Mouse (Mus musculus) lung, embryonic 15.5 days (tissue): ENCODE measurements at regions not wholly inside any gene's neighbourhood (a gene's known extent, or its start where the extent isn't known, plus 50 kb on each side); places are given as distances from the start of the nearest gene placed in this dataset.

Experiments used
- ATAC-seq: fragments of 200-750 bp; cut with Nextera tagmentation; 2 replicates; pipeline ENCODE4 v1.8.0; 2017; ENCODE audit warnings: moderate number of reproducible peaks, borderline replicate concordance; ENCODE audit not compliant: low FRiP score, low TSS enrichment; ENCODE audit errors: extremely low read depth
- H3K27ac ChIP-seq: fragments of 300-500 bp; sonication (generic); 2 replicates; pipeline ENCODE4 v1.5.1; 2015; ENCODE audit warnings: moderate library complexity, mild to moderate bottlenecking, inconsistent platforms
- H3K27me3 ChIP-seq: fragments of 300-500 bp; sonication (generic); 2 replicates; pipeline ENCODE4 v1.6.1; 2015; ENCODE audit warnings: inconsistent platforms
- H3K36me3 ChIP-seq: fragments of 300-500 bp; sonication (generic); 2 replicates; pipeline ENCODE4 v1.6.1; 2015; ENCODE audit warnings: inconsistent platforms
- H3K4me1 ChIP-seq: fragments of 300-500 bp; sonication (generic); 2 replicates; pipeline ENCODE4 v1.6.1; 2015; ENCODE audit warnings: inconsistent platforms
- H3K4me2 ChIP-seq: fragments of 300-500 bp; sonication (generic); 2 replicates; pipeline ENCODE4 v1.6.1; 2015; ENCODE audit warnings: inconsistent platforms, mild to moderate bottlenecking, moderate library complexity
- H3K4me3 ChIP-seq: fragments of 300-500 bp; sonication (generic); 2 replicates; pipeline ENCODE4 v1.5.1; 2015; ENCODE audit warnings: mild to moderate bottlenecking, inconsistent platforms
- H3K9ac ChIP-seq: fragments of 300-500 bp; sonication (generic); 2 replicates; pipeline ENCODE4 v1.6.1; 2015; ENCODE audit warnings: inconsistent platforms
- H3K9me3 ChIP-seq: fragments of 300-500 bp; sonication (generic); 2 replicates; pipeline ENCODE4 v1.6.1; 2016; ENCODE audit warnings: inconsistent platforms
- WGBS: fragments of 180-500 bp; shearing (Covaris S2); methylation state at CpG from one replicate; pipeline ENCODE4 v1.1.7; 2015; 5-methylcytosine and 5-hydroxymethylcytosine counted together

- H3K27me3 ChIP-seq = no peaks in the 10 kb centered on the region
- H3K4me2 ChIP-seq = no peak overlapping the region
- H3K9ac ChIP-seq = no peak overlapping the region
- H3K9me3 ChIP-seq = no peaks in the 10 kb centered on the region
- no peak overlapping the region for H3K27ac ChIP-seq
- no peaks in the 10 kb centered on the region for H3K4me1 ChIP-seq
- H3K4me3 ChIP-seq = no peak overlapping the region
- 24% methylated on average over 2 of the region's 2 CpGs for WGBS
- no peaks in the 10 kb centered on the region for H3K36me3 ChIP-seq
- no peak for ATAC-seq
These were observed 50.3 kb downstream of the Gm10192 start for GRCm38 (mm10) chr4:97132650-97133049.

DNA sequence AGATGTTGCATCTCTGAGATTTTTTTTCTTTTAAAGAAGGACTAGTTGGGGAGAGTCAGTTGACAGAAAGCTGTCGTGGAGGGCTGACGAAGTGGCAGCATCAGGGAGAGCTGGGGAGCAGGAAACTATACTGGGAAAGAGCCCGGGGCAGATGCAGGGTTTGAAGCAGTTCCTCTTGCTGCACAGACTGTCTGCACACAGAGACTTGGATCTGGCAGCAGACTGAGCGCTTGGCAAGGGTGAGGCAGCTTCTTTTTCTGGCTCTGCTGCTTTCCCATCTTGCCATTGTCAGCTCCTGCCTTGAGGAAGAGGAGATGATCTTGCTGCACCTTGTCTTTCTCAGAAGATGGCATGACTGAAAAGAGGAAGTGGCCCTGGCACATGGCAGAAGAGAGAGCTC, 55.2 kb downstream of the Gm10192 start:
- no peak overlapping the region for H3K4me3 ChIP-seq
- H3K9ac ChIP-seq = no peak overlapping the region
- no peaks in the 10 kb centered on the region for H3K27me3 ChIP-seq
- no peaks in the 10 kb centered on the region for H3K36me3 ChIP-seq
- no peak for ATAC-seq
- no peak overlapping the region for H3K27ac ChIP-seq
- H3K4me2 ChIP-seq = no peak overlapping the region
- no peaks in the 10 kb centered on the region for H3K4me1 ChIP-seq
- H3K9me3 ChIP-seq = no peaks in the 10 kb centered on the region
- WGBS = 46% methylated on average over 4 of the region's 4 CpGs

DNA sequence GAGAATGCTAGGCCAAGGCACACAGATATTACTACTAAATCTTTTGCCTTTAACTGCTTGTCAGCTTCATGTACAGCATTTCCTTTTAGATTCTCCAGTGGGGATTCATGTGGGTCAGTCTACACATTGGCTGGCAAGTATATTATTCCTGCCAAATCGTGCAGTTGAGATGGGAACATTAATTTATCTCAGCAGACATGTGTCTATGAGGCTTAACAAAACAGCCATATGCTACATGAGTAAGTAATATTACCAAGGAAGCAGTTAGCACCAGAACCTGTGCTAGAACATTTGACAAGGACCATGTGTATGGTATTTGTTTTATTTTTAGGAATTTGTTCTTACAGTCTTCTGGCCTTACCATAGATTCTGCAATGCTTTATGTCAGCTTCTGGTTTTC, 59.1 kb downstream of the Gm10192 start:
- Histone ChIP-seq H3K4me3 (no peak overlapping the region), H3K4me2 (no peak overlapping the region), H3K36me3 (no peaks in the 10 kb centered on the region), H3K9me3 (no peaks in the 10 kb centered on the region), H3K4me1 (no peaks in the 10 kb centered on the region), H3K27ac (no peak overlapping the region), H3K27me3 (no peaks in the 10 kb centered on the region), H3K9ac (no peak overlapping the region)
- ATAC-seq = no peak
- 41% methylated on average over 1 of the region's 1 CpGs for WGBS

- no peak for ATAC-seq
- Histone ChIP-seq H3K27me3 (no peaks in the 10 kb centered on the region), H3K9ac (no peak overlapping the region), H3K36me3 (no peaks in the 10 kb centered on the region), H3K4me3 (no peak overlapping the region), H3K9me3 (no peaks in the 10 kb centered on the region), H3K27ac (no peak overlapping the region), H3K4me2 (no peak overlapping the region), H3K4me1 (no peaks in the 10 kb centered on the region)
- 88% methylated on average over 2 of the region's 2 CpGs for WGBS
These were observed 61.0 kb downstream of the Gm10192 start for GRCm38 (mm10) chr4:97121952-97122351.

GRCm38 (mm10) chr4:97119459-97119858, 63.5 kb downstream of the Gm10192 start:
- H3K36me3 ChIP-seq = no peaks in the 10 kb centered on the region
- no peak for ATAC-seq
- no peaks in the 10 kb centered on the region for H3K27me3 ChIP-seq
- 77% methylated on average over 2 of the region's 2 CpGs for WGBS
- no peaks in the 10 kb centered on the region for H3K4me1 ChIP-seq
- no peak overlapping the region for H3K4me3 ChIP-seq
- H3K27ac ChIP-seq = no peak overlapping the region
- H3K4me2 ChIP-seq = no peak overlapping the region
- no peaks in the 10 kb centered on the region for H3K9me3 ChIP-seq
- no peak overlapping the region for H3K9ac ChIP-seq

DNA sequence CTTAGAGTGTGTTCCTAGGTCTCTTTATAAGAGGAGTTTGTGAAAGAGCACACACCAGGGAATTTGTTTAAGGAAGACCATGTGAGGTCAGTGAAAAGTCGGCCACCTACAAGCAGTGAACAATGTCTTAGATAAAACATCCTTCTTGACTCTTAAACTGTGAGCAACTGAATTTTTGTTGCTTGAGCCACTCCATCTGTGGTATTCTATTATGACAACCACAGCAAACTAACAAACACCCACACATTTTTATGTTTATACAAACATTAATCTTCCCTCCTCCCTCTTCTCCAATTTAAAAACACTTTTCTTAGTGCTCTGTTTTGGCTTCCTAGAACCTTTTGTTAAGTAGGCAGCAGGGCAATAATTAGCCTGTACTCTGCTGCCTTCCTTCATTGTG, 66.0 kb downstream of the Gm10192 start:
- WGBS = 17% methylated on average over 1 of the region's 1 CpGs
- Histone ChIP-seq H3K27me3 (no peaks in the 10 kb centered on the region), H3K9ac (no peak overlapping the region), H3K27ac (no peak overlapping the region), H3K36me3 (no peaks in the 10 kb centered on the region), H3K4me1 (no peaks in the 10 kb centered on the region), H3K4me2 (no peak overlapping the region), H3K4me3 (no peak overlapping the region), H3K9me3 (no peaks in the 10 kb centered on the region)
- no peak for ATAC-seq

GRCm38 (mm10) chr4:97102752-97103052, 80.3 kb downstream of the Gm10192 start:
- H3K9ac ChIP-seq = no peak overlapping the region
- H3K36me3 ChIP-seq = no peaks in the 10 kb centered on the region
- H3K4me2 ChIP-seq = no peak overlapping the region
- no peaks in the 10 kb centered on the region for H3K4me1 ChIP-seq
- no peaks in the 10 kb centered on the region for H3K9me3 ChIP-seq
- ATAC-seq = no peak
- no peak overlapping the region for H3K4me3 ChIP-seq
- no peak overlapping the region for H3K27ac ChIP-seq
- WGBS = 41% methylated on average over 1 of the region's 1 CpGs
- no peaks in the 10 kb centered on the region for H3K27me3 ChIP-seq

DNA sequence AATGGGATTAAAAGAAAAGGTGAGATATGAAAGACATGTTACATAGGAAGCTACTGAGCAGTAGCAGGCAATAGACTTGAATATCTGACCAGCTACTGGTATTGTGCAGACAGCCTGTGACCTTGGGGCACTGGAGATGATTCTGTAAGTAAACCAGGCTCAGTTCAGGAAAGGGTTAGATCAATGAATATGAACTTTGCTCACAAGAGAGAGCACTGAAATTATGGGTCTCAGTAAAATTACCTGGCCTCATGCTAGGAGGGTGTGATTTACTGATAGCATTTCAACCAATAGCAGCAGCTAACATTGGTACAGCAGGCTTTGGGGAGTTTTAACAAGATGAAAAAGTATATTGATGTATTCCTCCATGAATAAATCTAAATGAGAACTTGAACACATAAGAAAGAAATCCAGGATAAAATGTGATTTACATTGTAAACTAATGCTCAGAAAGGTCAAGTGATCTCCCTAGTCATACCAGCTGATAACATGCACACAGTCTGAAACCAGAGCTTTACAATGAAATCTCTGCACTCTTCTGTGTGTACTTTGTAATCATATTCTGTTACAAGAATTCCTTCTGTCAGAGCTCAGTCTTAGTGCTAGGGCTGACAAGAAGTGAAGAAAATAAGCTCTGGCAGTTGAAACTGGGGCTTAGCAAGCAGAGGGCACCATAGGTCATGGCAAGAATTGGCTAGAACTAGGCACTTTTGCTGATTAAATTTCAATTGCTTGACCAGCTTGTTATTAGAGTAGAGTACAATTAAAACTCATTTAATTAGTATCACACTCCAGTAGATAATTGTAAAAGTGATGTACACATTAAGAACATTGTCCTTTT, 80.8 kb downstream of the Gm10192 start:
- H3K27me3 ChIP-seq = no peaks in the 10 kb centered on the region
- H3K27ac ChIP-seq = no peak overlapping the region
- no peak overlapping the region for H3K9ac ChIP-seq
- no peak overlapping the region for H3K4me3 ChIP-seq
- no peaks in the 10 kb centered on the region for H3K9me3 ChIP-seq
- H3K4me2 ChIP-seq = no peak overlapping the region
- H3K4me1 ChIP-seq = no peaks in the 10 kb centered on the region
- no peak for ATAC-seq
- H3K36me3 ChIP-seq = no peaks in the 10 kb centered on the region

GRCm38 (mm10) chr4:97099721-97100120, 83.2 kb downstream of the Gm10192 start:
- Histone ChIP-seq H3K4me2 (no peak overlapping the region), H3K27ac (no peak overlapping the region), H3K4me3 (no peak overlapping the region), H3K9me3 (no peaks in the 10 kb centered on the region), H3K4me1 (no peaks in the 10 kb centered on the region), H3K27me3 (no peaks in the 10 kb centered on the region), H3K36me3 (no peaks in the 10 kb centered on the region), H3K9ac (no peak overlapping the region)
- no peak for ATAC-seq
- 75% methylated on average over 3 of the region's 3 CpGs for WGBS

DNA sequence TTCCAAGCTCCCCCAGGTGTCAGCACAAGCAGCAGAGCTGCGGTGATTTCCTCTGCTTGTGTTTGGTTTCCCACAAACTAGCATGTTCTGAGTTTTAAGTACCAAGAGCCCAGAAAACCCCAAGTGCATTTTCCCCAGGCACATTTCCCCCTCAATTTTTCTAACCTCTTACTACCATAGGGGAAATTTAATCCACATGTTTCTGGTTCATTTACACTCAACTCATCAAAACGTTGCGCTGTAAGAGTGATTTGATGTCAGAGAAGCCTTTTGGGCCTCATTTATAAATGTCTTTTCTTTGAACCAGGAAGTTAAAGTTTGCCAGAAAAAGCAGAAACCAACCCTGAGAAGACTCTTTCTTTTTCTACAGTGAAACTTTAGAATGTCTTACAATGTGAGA, 89.4 kb downstream of the Gm10192 start:
- no peak overlapping the region for H3K9ac ChIP-seq
- H3K36me3 ChIP-seq = no peaks in the 10 kb centered on the region
- H3K9me3 ChIP-seq = no peaks in the 10 kb centered on the region
- H3K27me3 ChIP-seq = no peaks in the 10 kb centered on the region
- H3K4me1 ChIP-seq = no peaks in the 10 kb centered on the region
- H3K27ac ChIP-seq = no peak overlapping the region
- ATAC-seq = no peak
- no peak overlapping the region for H3K4me3 ChIP-seq
- WGBS = 64% methylated on average over 3 of the region's 3 CpGs
- no peak overlapping the region for H3K4me2 ChIP-seq

DNA sequence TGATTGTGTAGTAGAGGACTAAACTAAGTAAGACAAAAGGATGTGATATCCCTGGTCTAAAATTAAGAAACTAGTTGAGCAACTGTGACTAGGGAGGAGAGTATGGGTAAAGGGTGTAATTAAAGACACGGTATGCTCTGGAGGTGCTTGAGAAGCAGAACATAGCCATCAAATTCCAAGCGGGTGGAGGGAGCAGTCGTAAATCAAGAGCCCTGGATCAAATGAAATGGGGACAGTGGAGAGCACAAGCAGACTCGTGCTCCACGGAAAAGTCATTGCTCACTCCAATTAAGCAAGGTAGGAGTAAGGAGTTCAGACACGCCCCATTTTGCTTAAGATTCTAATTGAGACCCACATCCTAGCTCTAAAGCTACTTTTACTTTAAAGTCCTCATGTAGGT, 132.2 kb downstream of the Gm10192 start:
- H3K9me3 ChIP-seq = no peaks in the 10 kb centered on the region
- H3K36me3 ChIP-seq = no peaks in the 10 kb centered on the region
- no peak overlapping the region for H3K4me3 ChIP-seq
- H3K9ac ChIP-seq = no peak overlapping the region
- H3K4me1 ChIP-seq = no peaks in the 10 kb centered on the region
- no peak for ATAC-seq
- no peak overlapping the region for H3K27ac ChIP-seq
- WGBS = 75% methylated on average over 6 of the region's 6 CpGs
- H3K4me2 ChIP-seq = no peak overlapping the region
- H3K27me3 ChIP-seq = no peaks in the 10 kb centered on the region

- H3K9me3 ChIP-seq = no peaks in the 10 kb centered on the region
- H3K4me2 ChIP-seq = no peak overlapping the region
- no peaks in the 10 kb centered on the region for H3K27me3 ChIP-seq
- WGBS = 74% methylated on average over 4 of the region's 4 CpGs
- H3K4me3 ChIP-seq = no peak overlapping the region
- H3K4me1 ChIP-seq = no peaks in the 10 kb centered on the region
- no peaks in the 10 kb centered on the region for H3K36me3 ChIP-seq
- ATAC-seq = no peak
- no peak overlapping the region for H3K27ac ChIP-seq
- H3K9ac ChIP-seq = no peak overlapping the region
These were observed 133.8 kb downstream of the Gm10192 start for GRCm38 (mm10) chr4:97049045-97049674.
